Mouse (Mus musculus) left cerebral cortex, postnatal 10 days (tissue): ENCODE results near the gene Hhat. TPM values are rescaled to one million over a fixed set of nuclear protein-coding genes. Genes with fewer than 3 reads are reported as not detected.

Source experiments
- DNase-seq, 2 experiments: peaks; one replicate each; pipeline ENCODE4 v3.0.0; 2021 to 2022; ENCODE audit warnings: low spot score in 2 of 2, mixed read lengths in 1 of 2; ENCODE audit errors: extremely low spot score in 1 of 2
- intact Hi-C: fragments of 180-260 bp; cut with DNase I; formaldehyde crosslinking; loops from one replicate; pipeline ENCODE4 v1.15.1; 2025
- total RNA-seq, 2 experiments: library from RNA; stranded (reverse); gene quantifications; 2 replicates each; pipeline ENCODE4 v1.2.3; 2021

The Hhat gene
- 1 to 10 TPM; 1.7 to 1.8 TPM for total RNA-seq

DNA sequence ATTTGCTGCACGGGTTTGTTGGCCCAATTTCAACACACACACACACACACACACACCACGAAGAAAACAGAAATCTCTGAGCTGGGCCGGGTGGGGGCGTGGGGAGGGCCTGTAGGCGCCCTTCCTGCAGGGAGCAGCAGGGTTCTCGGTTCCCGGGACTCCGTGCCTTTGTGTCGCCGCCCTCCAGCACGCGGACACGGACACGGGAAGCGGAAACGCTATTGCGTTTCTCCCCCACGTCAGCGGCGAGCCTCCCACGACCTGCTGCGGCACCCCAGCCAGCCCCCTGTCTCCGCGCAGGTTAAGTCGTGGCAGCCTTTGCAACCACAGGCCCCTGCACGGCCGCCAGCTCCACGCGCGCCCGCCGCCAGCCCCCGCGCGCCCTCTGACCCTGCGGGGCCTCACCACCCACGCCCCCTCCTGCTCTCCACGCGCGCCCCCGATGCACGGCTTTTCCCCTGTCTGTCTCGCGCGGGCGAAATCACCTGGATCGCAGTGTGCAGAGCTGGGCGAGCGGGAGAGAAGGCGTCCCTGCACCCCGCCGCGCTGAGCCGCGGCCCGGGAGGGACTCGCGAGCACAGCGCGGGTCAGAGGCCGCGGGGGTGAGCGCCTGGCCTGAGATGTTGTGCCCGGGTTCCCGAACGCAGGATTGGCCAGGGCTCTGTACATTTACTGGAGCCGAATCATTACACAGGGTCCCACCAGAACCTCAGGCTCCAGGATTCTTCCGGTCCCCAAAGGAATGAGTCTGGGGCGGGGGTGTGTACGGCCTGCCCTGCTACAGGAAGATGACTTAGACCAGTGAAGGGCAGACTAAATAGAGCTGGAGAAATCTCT lies at the start of gene Hhat:
Hhat (minus strand) TSS at position 729 of the 837 bp plus-strand sequence.
- intact Hi-C loops = no loop called here
- DNase-seq = peak in 1 of 2 experiments; percentile 84

DNA sequence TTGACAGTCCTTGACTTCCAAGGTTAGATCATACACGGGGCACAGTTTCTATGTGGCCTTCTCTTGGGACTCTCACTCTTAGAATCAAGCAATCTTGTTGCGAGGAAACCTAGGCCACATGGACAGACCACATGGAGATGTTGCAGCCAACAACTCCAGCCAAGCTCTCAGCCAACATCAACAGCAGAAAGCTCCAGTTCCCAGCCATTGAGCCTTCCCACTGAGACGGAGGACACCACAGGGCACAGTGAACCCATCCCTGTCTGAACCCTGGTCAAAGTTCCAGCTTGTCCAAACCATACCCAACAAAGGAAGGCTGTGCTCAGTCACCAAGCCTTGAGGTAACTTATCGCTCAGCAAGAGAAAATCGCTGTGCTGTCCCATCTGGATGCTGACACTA lies 47.3 kb upstream of the Hhat start:
- no peak for DNase-seq
- intact Hi-C loops = no loop called here

GRCm38 (mm10) chr1:192815789-192816188 lies 44.8 kb upstream of the Hhat start:
- intact Hi-C loops = no loop called here
- no peak for DNase-seq

GRCm38 (mm10) chr1:192814700-192815099 lies 43.7 kb upstream of the Hhat start:
- intact Hi-C loops = no loop called here
- no peak for DNase-seq

GRCm38 (mm10) chr1:192812758-192813157 lies 41.7 kb upstream of the Hhat start:
- DNase-seq = no peak
- intact Hi-C loops = no loop called here

DNA sequence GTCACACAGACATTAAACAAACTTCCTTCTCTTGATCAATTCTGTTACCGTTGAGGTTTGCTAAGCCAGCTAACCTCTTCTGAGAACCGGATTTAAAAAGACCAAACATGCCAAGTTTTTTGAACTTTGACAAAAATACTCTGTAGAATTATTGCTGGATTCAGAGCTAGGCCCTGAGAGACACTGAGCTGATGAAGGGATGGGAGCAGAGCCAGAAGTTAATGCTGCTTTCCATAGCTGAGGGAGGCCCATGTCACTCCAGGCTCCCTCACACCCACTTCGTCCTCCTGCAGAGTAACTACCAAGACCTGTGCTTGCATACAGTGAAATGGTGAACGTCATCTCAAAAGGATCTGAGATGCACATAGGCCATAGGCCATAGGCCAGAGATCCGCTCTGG lies 41.3 kb upstream of the Hhat start:
- intact Hi-C loops = no loop called here

DNA sequence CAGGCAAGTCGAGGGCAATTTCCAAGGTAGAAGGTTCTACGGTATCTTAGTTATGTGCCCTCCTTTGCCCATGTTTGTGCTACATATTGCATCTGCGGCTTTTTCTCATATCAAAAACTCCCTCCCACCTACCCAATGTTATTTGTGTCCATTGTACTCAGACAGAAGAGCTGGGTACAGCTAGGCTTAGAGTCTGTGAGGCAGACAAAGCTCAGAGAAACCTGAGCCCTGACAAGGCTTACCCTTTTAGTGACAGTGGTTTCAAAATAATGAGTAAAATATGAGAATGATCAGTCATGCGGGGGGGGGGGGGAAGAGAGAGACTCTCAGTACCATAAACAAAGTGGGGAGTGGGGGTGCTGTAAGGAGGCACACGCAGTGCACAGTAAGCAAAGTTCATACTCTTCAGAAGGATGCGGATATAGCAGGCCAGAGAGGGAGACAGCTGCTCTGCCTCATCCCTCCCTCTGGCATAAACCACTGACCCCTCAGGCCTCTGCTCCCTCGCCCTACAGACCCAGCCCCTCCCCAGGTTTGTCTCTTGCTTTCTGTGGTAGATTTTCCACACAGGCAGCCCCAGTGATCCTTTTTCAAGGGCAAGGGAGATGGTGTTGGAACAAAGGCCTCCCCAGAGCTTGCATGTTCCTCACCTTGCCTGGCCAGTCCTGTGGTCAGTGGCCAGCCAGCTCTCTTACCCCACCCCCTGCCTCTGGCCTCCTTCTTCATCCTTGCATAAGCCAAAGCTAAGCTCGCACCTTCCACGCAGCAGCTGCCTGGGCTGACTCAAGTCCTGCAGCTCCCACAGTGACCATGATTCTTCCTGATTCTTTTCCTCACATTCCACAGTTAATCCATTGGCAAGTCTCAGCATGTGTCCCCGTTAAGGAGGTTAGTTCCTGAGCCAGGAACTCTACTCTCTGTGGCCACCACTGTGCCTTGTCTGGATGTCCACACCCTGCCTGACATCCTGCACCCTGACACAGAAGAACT lies 35.4 kb upstream of the Hhat start:
- intact Hi-C loops = no loop called here
- no peak for DNase-seq

More for the DNA sequence above, 41.3 kb upstream of the Hhat start:
- no peak for DNase-seq

DNA sequence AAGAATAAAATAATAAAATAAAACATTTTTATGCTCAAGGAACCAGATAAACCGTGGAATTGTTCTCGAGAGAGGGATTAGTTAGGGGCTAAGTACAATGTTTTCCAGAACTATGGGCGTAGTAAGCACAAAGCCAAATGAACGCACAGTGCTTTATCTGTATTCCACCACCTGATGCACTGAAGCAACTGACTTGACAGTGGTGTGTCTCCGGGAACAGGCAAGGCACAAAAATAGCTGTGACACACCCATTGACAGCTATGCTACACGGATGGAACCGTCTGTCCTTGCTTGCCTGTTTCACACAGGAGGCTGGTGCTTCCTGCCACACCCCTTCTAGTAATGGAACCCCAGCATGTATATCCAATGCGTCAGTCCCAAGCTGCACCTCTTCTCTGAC lies 29.3 kb upstream of the Hhat start:
- DNase-seq = no peak
- intact Hi-C loops = no loop called here

DNA sequence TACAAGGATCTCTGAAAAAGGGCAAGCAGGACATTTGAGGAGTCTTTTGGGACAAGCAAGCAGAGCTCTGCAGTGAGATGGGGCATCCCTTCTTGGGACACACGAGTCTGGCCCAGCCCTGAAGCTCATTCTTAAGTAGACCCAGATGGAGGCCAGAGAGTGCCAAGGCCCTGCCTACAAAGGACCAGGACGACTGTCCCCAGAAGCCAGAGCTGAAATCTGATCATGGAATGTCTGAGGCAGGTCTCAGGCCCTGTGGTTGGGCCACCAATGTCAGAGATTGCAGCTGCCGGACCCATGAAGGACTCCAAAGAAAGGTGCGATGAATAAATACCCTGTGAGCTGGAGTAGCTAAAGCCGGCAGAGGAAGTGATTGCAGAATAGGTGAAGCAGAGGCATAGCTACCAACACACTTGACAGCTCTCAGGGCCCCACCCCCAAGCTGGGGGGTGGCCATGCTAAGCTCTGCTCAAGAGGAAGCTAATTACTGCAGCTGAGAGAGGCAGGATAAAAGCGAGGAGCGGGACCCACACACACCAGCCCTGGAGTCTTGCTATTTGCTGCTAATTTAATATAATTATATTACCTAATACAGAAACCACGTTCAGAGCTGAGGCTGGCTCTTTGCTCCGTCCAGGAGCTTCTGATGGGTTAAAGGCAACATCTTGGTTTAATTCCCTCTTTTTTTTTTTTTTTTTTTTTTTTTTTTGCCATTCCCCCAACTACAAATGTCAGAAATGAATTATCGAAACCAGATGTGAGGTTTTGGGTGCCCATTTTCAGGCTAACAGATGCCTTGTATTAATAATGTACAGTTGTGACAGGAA lies 28.4 kb upstream of the Hhat start:
- DNase-seq = no peak
- intact Hi-C loops = no loop called here

- DNase-seq = no peak
- intact Hi-C loops = no loop called here
Observed at GRCm38 (mm10) chr1:192798212-192799164, 27.5 kb upstream of the Hhat start.

DNA sequence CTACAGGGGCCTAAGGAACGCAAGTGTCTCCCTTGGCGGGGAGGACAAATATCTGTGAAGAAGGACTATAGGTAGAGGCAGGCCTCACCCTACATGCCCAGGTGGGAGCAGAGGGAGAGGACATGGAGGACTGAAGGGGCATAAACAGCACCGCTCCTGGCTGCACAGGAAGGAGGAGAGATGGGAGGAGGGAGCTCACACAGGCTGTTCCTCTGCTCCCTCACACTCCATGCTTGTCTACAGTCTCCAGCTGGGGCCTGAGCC lies 25.9 kb upstream of the Hhat start:
- no peak for DNase-seq
- intact Hi-C loops = no loop called here

GRCm38 (mm10) chr1:192796201-192797010 lies 25.4 kb upstream of the Hhat start:
- no peak for DNase-seq
- intact Hi-C loops = no loop called here

DNA sequence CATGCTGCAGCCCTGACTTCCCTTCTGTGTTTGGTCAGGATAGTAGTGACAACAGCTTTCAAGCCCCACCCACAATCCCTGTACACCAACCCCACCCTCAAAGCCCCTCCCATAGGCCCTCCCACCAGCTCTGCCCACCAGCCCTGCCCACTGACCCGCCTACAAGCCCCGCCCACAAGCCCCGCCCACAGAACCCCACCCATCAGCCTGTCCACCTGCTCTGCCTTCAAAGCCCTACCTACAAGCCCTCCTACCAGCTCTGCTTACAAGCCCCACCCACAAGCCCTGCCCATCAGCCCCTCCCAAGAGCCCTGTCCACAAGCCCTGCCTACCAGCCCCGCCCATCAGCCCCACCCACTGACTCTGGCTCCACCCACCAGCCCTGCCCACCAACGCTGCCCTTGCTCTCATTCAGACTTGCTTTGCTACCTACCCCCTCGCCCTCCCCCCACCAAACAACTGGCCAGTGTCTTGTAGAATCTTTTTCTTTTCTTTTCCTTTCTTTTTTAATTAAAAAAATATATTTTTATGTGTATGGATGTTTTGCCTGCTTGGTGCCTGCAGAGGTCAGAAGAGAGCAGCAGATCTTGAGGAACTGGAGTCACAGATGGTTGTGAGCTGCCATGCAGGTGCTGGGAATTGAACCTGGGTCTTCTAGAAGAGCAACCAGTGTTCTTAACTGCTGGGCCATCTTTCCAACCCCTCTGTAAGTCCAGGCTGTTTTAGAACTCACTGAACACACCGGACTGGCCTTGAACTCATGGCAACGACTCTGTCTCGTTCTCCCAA lies 24.1 kb upstream of the Hhat start:
- intact Hi-C loops = no loop called here

DNA sequence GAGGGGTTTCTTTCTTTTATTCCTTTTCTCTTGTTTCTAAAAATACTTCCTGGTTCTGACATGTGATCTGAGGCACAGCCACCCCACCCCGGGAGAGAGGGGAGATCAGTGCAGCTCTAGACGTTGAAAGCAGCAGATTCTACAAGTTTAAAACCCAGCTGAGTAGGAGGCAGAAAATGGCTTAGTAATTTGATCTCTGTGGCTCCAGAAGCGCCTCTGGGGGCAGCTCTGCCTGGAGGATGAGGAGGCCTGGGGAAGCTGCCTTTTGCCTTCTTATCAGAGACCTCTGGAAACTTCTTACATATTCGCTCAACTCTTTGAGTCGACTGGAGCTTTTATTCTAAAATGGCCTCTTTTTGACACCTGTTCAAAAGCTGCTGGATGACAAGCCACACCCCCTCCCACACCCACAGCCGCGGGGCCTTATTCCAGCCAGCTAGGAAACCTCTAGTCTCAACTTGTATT lies 20.9 kb upstream of the Hhat start:
- intact Hi-C loops = no loop called here
- DNase-seq = no peak

More for the DNA sequence above, 24.1 kb upstream of the Hhat start:
- no peak for DNase-seq

DNA sequence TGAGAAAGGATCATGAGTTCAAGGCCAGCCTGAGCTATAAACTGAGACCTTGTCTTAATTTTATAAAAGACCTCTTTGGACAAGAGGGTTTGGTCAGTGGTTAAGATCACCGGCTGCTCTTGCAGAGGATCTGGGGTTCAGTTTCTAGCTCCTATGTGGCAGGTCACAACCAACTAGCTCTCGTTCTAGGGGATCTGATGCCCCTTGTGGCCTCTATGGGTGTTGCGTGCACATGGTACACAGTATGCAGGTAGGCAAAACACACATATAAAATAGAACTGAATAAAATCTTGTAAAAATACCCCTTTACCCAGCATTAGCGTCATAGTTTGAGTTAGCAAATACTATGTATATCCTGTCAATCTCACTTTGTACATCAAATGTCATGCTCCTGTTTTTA lies 19.4 kb upstream of the Hhat start:
- DNase-seq = no peak
- intact Hi-C loops = no loop called here

DNA sequence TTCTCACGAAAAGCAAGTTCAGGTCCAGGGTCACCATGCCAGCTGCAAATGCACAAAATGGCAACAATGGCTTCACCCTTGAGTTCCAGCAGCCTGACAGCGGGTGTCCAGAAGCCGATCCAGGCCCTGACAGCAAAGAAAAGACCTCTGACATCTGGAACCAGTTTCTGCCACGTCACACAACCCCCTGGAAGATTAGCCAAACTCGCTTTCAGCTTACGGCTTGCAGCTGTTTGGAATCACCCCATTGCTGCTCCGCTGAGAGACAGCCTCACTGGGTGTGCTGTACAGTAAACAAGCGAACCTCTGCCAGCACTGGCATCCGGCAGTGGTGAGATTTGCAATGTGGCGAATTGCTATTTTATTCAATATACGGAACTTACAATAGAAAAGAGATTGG lies 18.8 kb upstream of the Hhat start:
- DNase-seq = no peak
- intact Hi-C loops = loop anchor here (10.0 kb wide), 1 partner anchor 335 kb away; no protein-coding TSS in a partner anchor
